Mouse (Mus musculus) bone marrow, adult 2 months (tissue): Measurements from ENCODE around the gene Smpd1. TPM values are rescaled to one million over a fixed set of nuclear protein-coding genes. Genes with fewer than 3 reads are reported as not detected.

Experiments
- H3K27ac ChIP-seq: fragments of 200-500 bp; 2 replicates; pipeline ENCODE4 v1.5.1; 2012; ENCODE audit warnings: low read depth, mild to moderate bottlenecking, control low read depth, inconsistent platforms, low read length; ENCODE audit not compliant: control insufficient read depth, poor library complexity, insufficient read depth
- H3K4me1 ChIP-seq: fragments of 200-500 bp; 2 replicates; pipeline ENCODE4 v1.6.1; 2011; ENCODE audit warnings: low read length; ENCODE audit not compliant: control insufficient read depth, insufficient read depth
- H3K4me3 ChIP-seq: fragments of 200-500 bp; replicated peaks from 2 replicates; pipeline ENCODE3; 2011; ENCODE audit warnings: mild to moderate bottlenecking, low read depth, low read length, control low read depth; ENCODE audit not compliant: control insufficient read depth
- CTCF ChIP-seq: fragments of 200-500 bp; IDR thresholded peaks from 2 replicates; pipeline ENCODE4 v1.5.1; 2011; ENCODE audit warnings: low read length, control low read depth; ENCODE audit not compliant: control insufficient read depth, insufficient read depth
- POLR2A ChIP-seq: fragments of 200-500 bp; IDR thresholded peaks from 2 replicates; pipeline ENCODE4 v1.6.1; 2011; ENCODE audit warnings: low read depth, mild to moderate bottlenecking, control low read depth, low read length, borderline replicate concordance; ENCODE audit not compliant: control insufficient read depth
- WGBS: fragments of 180-500 bp; shearing (Covaris S2); methylation state at CpG from one replicate; pipeline ENCODE4 v1.1.7; 2018; 5-methylcytosine and 5-hydroxymethylcytosine counted together
- polyA plus RNA-seq: library from polyadenylated mRNA; stranded (reverse); fragments of >200 nt; gene quantifications from 2 replicates; pipeline ENCODE4 v1.2.4, GENCODE M21; 2011; ENCODE audit warnings: low replicate concordance; ENCODE audit not compliant: missing spikeins, insufficient read depth, insufficient read length

Gene Smpd1
- polyA plus RNA-seq, 1 experiment = 9.2 TPM

GRCm38 (mm10) chr7:105578481-105578880 is 24.3 kb downstream of the Smpd1 start:
- no peak overlapping the region for H3K4me3 ChIP-seq
- TF ChIP-seq POLR2A (no peak), CTCF (no peak)
- H3K4me1 ChIP-seq = no peaks in the 10 kb centered on the region
- no peak overlapping the region for H3K27ac ChIP-seq
- WGBS = 76% methylated on average over 2 of the region's 2 CpGs

- H3K27ac ChIP-seq = no peak overlapping the region
- WGBS = 13% methylated on average over 17 of the region's 22 CpGs
- H3K4me1 ChIP-seq = no peaks in the 10 kb centered on the region
- TF ChIP-seq POLR2A (no peak), CTCF (no peak)
- H3K4me3 ChIP-seq = peak overlapping the region; percentile 89
These were observed 26.5 kb downstream of the Smpd1 start for GRCm38 (mm10) chr7:105580627-105581089.

GRCm38 (mm10) chr7:105581094-105581703 is 27.0 kb downstream of the Smpd1 start, which contains the start of gene Apbb1:
Apbb1 (minus strand) TSS chr7:105581653.
- Histone ChIP-seq H3K4me1 (no peaks in the 10 kb centered on the region), H3K4me3 (peak within 1 kb of the TSS; percentile 89), H3K27ac (peak within 1 kb of the TSS; percentile 47; the same call in 1 of the 2 replicates)
- no peak for TF ChIP-seq CTCF
- TF ChIP-seq POLR2A = no peak
- WGBS = 1% methylated on average over 53 of the region's 54 CpGs

- no peak for TF ChIP-seq CTCF
- no peak for TF ChIP-seq POLR2A
- Histone ChIP-seq H3K27ac (no peak overlapping the region), H3K4me1 (no peaks in the 10 kb centered on the region), H3K4me3 (no peak overlapping the region)
- WGBS = 71% methylated on average over 2 of the region's 2 CpGs
These were observed 27.8 kb downstream of the Smpd1 start for GRCm38 (mm10) chr7:105581959-105582358.

- H3K27ac ChIP-seq = no peak overlapping the region
- H3K4me3 ChIP-seq = no peak overlapping the region
- H3K4me1 ChIP-seq = no peaks in the 10 kb centered on the region
- no peak for TF ChIP-seq CTCF
- no peak for TF ChIP-seq POLR2A
- WGBS = 41% methylated on average over 9 of the region's 9 CpGs
These were observed 34.3 kb downstream of the Smpd1 start for GRCm38 (mm10) chr7:105588325-105588912.

- WGBS = 83% methylated on average over 7 of the region's 7 CpGs
- H3K4me3 ChIP-seq = no peak overlapping the region
- TF ChIP-seq CTCF (no peak), POLR2A (no peak)
These were observed 35.9 kb downstream of the Smpd1 start for GRCm38 (mm10) chr7:105590097-105590496.

GRCm38 (mm10) chr7:105602860-105603623 is 48.9 kb downstream of the Smpd1 start:
- Histone ChIP-seq H3K27ac (no peak overlapping the region), H3K4me3 (no peak overlapping the region), H3K4me1 (no peaks in the 10 kb centered on the region)
- WGBS = 41% methylated on average over 9 of the region's 9 CpGs
- TF ChIP-seq POLR2A (no peak), CTCF (peak; percentile 76)

More at GRCm38 (mm10) chr7:105590097-105590496, 35.9 kb downstream of the Smpd1 start:
- no peak overlapping the region for H3K27ac ChIP-seq
- H3K4me1 ChIP-seq = no peaks in the 10 kb centered on the region

Other genes starting within 250 kb of the Smpd1 start
- not detected in 2 replicates for gene Olfr689, start 243.2 kb upstream of the Smpd1 start, polyA plus RNA-seq
- not detected in 2 replicates for gene Olfr690, start 220.3 kb upstream of the Smpd1 start, polyA plus RNA-seq
- not detected in 2 replicates for gene Olfr691, start 212.1 kb upstream of the Smpd1 start, polyA plus RNA-seq
- not detected in 2 replicates for gene Olfr692, start 186.1 kb upstream of the Smpd1 start, polyA plus RNA-seq
- not detected in 2 replicates for gene Gm5901, start 179.3 kb upstream of the Smpd1 start, polyA plus RNA-seq
- gene Fam160a2, start 154.3 kb upstream of the Smpd1 start, polyA plus RNA-seq = 31.1 and 112 TPM in 2 replicates
- gene Cnga4, start 149.8 kb upstream of the Smpd1 start, polyA plus RNA-seq = 0.60 TPM in 1 of 2 replicates, not detected in the other
- gene Cckbr, start 128.6 kb upstream of the Smpd1 start, polyA plus RNA-seq = not detected in 2 replicates
- gene Cavin3, start 72.1 kb upstream of the Smpd1 start, polyA plus RNA-seq = 6.1 and 7.6 TPM in 2 replicates
- gene Apbb1, start 27.3 kb downstream of the Smpd1 start, polyA plus RNA-seq = 0.80 and 1.1 TPM in 2 replicates
- gene Hpx, start 45.8 kb downstream of the Smpd1 start, polyA plus RNA-seq = 5.9 and 19.9 TPM in 2 replicates
- 7.6 and 15.9 TPM in 2 replicates for gene Trim3, start 79.2 kb downstream of the Smpd1 start, polyA plus RNA-seq
- 76.3 and 146 TPM in 2 replicates for gene Timm10b, start 85.7 kb downstream of the Smpd1 start, polyA plus RNA-seq
- gene Arfip2, start 86.1 kb downstream of the Smpd1 start, polyA plus RNA-seq = 10.2 and 13.3 TPM in 2 replicates
- gene Gm45799, start 86.2 kb downstream of the Smpd1 start, polyA plus RNA-seq = 1.4 and 6.0 TPM in 2 replicates
- 0.40 and 4.5 TPM in 2 replicates for gene Dnhd1, start 96.5 kb downstream of the Smpd1 start, polyA plus RNA-seq
- gene Ilk, start 182.2 kb downstream of the Smpd1 start, polyA plus RNA-seq = 79.3 and 114 TPM in 2 replicates
- 19.1 and 26.7 TPM in 2 replicates for gene Rrp8, start 183.0 kb downstream of the Smpd1 start, polyA plus RNA-seq
- 152 and 185 TPM in 2 replicates for gene Taf10, start 190.0 kb downstream of the Smpd1 start, polyA plus RNA-seq
- 13.8 and 20.0 TPM in 2 replicates for gene Tpp1, start 197.9 kb downstream of the Smpd1 start, polyA plus RNA-seq
- 0.17 and 0.49 TPM in 2 replicates for gene Dchs1, start 233.3 kb downstream of the Smpd1 start, polyA plus RNA-seq